In genomic region chr2:45087208-45087607, GRCm38 (mm10) we compare ENCODE assay signal across 13 mouse cellular contexts.
"Had no signal": no experiment of that assay in that cellular context is flagged by ENCODE, and none has a peak within 500 bp of the region (broad histone marks: within the 10 kb centered on the region; RNA-seq: fewer than 3 reads in every experiment).

No protein-coding gene starts in this region.

- H3K27me3 ChIP-seq: limb, embryonic 12.5 days; liver, embryonic 12.5 days; lung, embryonic 15.5 days; neural tube, embryonic 15.5 days had no signal

- H3K36me3 ChIP-seq: limb, embryonic 12.5 days; neural tube, embryonic 15.5 days had no signal

- DNase-seq: kidney, adult 11 months; kidney, adult 9 months; kidney, postnatal 36 days; spleen, adult 18-20 months; thymus, adult 18-20 months; thymus, postnatal 14 days had no signal

- H3K9ac ChIP-seq: limb, embryonic 12.5 days; liver, embryonic 12.5 days; lung, embryonic 15.5 days; neural tube, embryonic 15.5 days had no signal

- H3K9me3 ChIP-seq: limb, embryonic 12.5 days; liver, embryonic 12.5 days; lung, embryonic 15.5 days; midbrain, embryonic 10.5 days; neural tube, embryonic 15.5 days had no signal

- H3K4me2 ChIP-seq: limb, embryonic 12.5 days; liver, embryonic 12.5 days; lung, embryonic 15.5 days; neural tube, embryonic 15.5 days had no signal

- H3K27ac ChIP-seq: kidney, postnatal 0 days; limb, embryonic 12.5 days; liver, embryonic 12.5 days; lung, embryonic 15.5 days; neural tube, embryonic 15.5 days had no signal

- ATAC-seq: liver, embryonic 12.5 days had no signal

- H3K4me3 ChIP-seq: limb, embryonic 12.5 days; liver, embryonic 12.5 days; lung, embryonic 15.5 days; myocyte; neural tube, embryonic 15.5 days had no signal
